Mouse (Mus musculus) neural tube, embryonic 13.5 days (tissue): ENCODE data around the gene Sp8. TPM values are rescaled to one million over a fixed set of nuclear protein-coding genes. Genes with fewer than 3 reads are reported as not detected.

ENCODE experiments used
- ATAC-seq: fragments of 200-750 bp; cut with Nextera tagmentation; 2 replicates; pipeline ENCODE4 v1.8.0; 2017; ENCODE audit warnings: low read depth, mild to moderate bottlenecking, moderate TSS enrichment, moderate library complexity
- H3K27ac ChIP-seq: fragments of 300-500 bp; sonication (generic); replicated peaks from 2 replicates; pipeline ENCODE4 v1.5.1; 2015; ENCODE audit warnings: moderate library complexity, mild to moderate bottlenecking, inconsistent platforms
- H3K27me3 ChIP-seq: fragments of 300-500 bp; sonication (generic); 2 replicates; pipeline ENCODE4 v1.6.1; 2015; ENCODE audit warnings: mild to moderate bottlenecking, inconsistent platforms
- H3K36me3 ChIP-seq: fragments of 300-500 bp; sonication (generic); 2 replicates; pipeline ENCODE4 v1.6.1; 2015; ENCODE audit warnings: mild to moderate bottlenecking, inconsistent platforms
- H3K4me1 ChIP-seq: fragments of 300-500 bp; sonication (generic); replicated peaks from 2 replicates; pipeline ENCODE4 v1.6.1; 2015; ENCODE audit warnings: inconsistent platforms
- H3K4me2 ChIP-seq: fragments of 300-500 bp; sonication (generic); 2 replicates; pipeline ENCODE4 v1.6.1; 2015; ENCODE audit warnings: inconsistent platforms, mild to moderate bottlenecking, moderate library complexity
- H3K4me3 ChIP-seq: fragments of 300-500 bp; sonication (generic); 2 replicates; pipeline ENCODE4 v1.5.1; 2015; ENCODE audit warnings: mild to moderate bottlenecking, inconsistent platforms
- H3K9ac ChIP-seq: fragments of 300-500 bp; sonication (generic); 2 replicates; pipeline ENCODE4 v1.6.1; 2015; ENCODE audit warnings: moderate library complexity, mild to moderate bottlenecking, inconsistent platforms
- H3K9me3 ChIP-seq: fragments of 300-500 bp; sonication (generic); 2 replicates; pipeline ENCODE4 v1.6.1; 2016; ENCODE audit warnings: inconsistent platforms
- WGBS: fragments of 180-500 bp; shearing (Covaris S2); methylation state at CpG from one replicate; pipeline ENCODE4 v1.1.7; 2015; 5-methylcytosine and 5-hydroxymethylcytosine counted together
- polyA plus RNA-seq: library from polyadenylated mRNA; unstranded; fragments of >200 nt; fragmentation: Nextera tagmentation; extraction: Ambion mirVana; gene quantifications from 2 replicates; pipeline ENCODE4 v1.2.1, GENCODE M21; 2015

Sp8 gene
- polyA plus RNA-seq: 4.0 and 4.1 TPM in 2 replicates

GRCm38 (mm10) chr12:118846221-118846620 is at the start of gene Sp8:
Sp8 (plus strand) TSS chr12:118846329.
- Histone ChIP-seq H3K4me3 (peak within 1 kb of the TSS; percentile 38), H3K36me3 (no peaks in the 10 kb centered on the region), H3K27ac (no peak within 1 kb of the TSS), H3K9me3 (no peaks in the 10 kb centered on the region), H3K4me1 (peaks cover 31% of the 10 kb centered on the region), H3K27me3 (peaks cover 95% of the 10 kb centered on the region), H3K4me2 (peak within 1 kb of the TSS; percentile 55), H3K9ac (peak within 1 kb of the TSS; percentile 49)
- no peak for ATAC-seq
- WGBS: 2% methylated on average over 6 of the region's 6 CpGs

GRCm38 (mm10) chr12:118811328-118811961 is 34.7 kb upstream of the Sp8 start:
- Histone ChIP-seq H3K27me3 (peaks cover 42% of the 10 kb centered on the region; the same call in 1 of the 2 replicates), H3K4me3 (peak overlapping the region; percentile 14; the same call in 1 of the 2 replicates), H3K27ac (no peak overlapping the region), H3K36me3 (no peaks in the 10 kb centered on the region), H3K4me2 (peak overlapping the region; percentile 42), H3K4me1 (peaks cover 9% of the 10 kb centered on the region), H3K9me3 (no peaks in the 10 kb centered on the region), H3K9ac (peak overlapping the region; percentile 26; the same call in 1 of the 2 replicates)
- 1% methylated on average over 17 of the region's 17 CpGs for WGBS
- no peak; the same call in 1 of the 2 replicates for ATAC-seq

- no peak overlapping the region for H3K4me3 ChIP-seq
- H3K36me3 ChIP-seq: no peaks in the 10 kb centered on the region
- H3K27me3 ChIP-seq: peaks cover 28% of the 10 kb centered on the region; the same call in 1 of the 2 replicates
- H3K9ac ChIP-seq: no peak overlapping the region
- H3K9me3 ChIP-seq: no peaks in the 10 kb centered on the region
- no peak for ATAC-seq
- WGBS: 87% methylated on average over 3 of the region's 3 CpGs
- no peak overlapping the region for H3K4me2 ChIP-seq
- H3K4me1 ChIP-seq: peaks cover 9% of the 10 kb centered on the region
- no peak overlapping the region for H3K27ac ChIP-seq
Measured at GRCm38 (mm10) chr12:118814561-118814960, 31.6 kb upstream of the Sp8 start.

- H3K9ac ChIP-seq: no peak overlapping the region
- H3K36me3 ChIP-seq: no peaks in the 10 kb centered on the region
- no peak overlapping the region for H3K4me3 ChIP-seq
- no peaks in the 10 kb centered on the region for H3K9me3 ChIP-seq
- no peak for ATAC-seq
- peaks cover 21% of the 10 kb centered on the region; the same call in 1 of the 2 replicates for H3K27me3 ChIP-seq
- no peak overlapping the region for H3K27ac ChIP-seq
- H3K4me1 ChIP-seq: peaks cover 7% of the 10 kb centered on the region
- no peak overlapping the region for H3K4me2 ChIP-seq
Measured at GRCm38 (mm10) chr12:118816156-118816555, 30.0 kb upstream of the Sp8 start.

- Histone ChIP-seq H3K4me3 (no peak overlapping the region), H3K36me3 (no peaks in the 10 kb centered on the region), H3K9me3 (no peaks in the 10 kb centered on the region), H3K27ac (no peak overlapping the region), H3K4me1 (no peaks in the 10 kb centered on the region), H3K9ac (no peak overlapping the region), H3K4me2 (no peak overlapping the region), H3K27me3 (peaks cover 16% of the 10 kb centered on the region)
- 20% methylated on average over 6 of the region's 6 CpGs for WGBS
- no peak for ATAC-seq
Measured at GRCm38 (mm10) chr12:118829881-118830280, 16.2 kb upstream of the Sp8 start.

- Histone ChIP-seq H3K9ac (peak overlapping the region; percentile 56), H3K4me2 (peak overlapping the region; percentile 67), H3K4me1 (peaks cover 14% of the 10 kb centered on the region), H3K36me3 (no peaks in the 10 kb centered on the region), H3K9me3 (no peaks in the 10 kb centered on the region), H3K4me3 (peak overlapping the region; percentile 41), H3K27ac (no peak overlapping the region), H3K27me3 (peaks cover 80% of the 10 kb centered on the region)
- WGBS: under 1% methylated on average over 69 of the region's 72 CpGs
- ATAC-seq: peak; percentile 80
Measured at GRCm38 (mm10) chr12:118836411-118837341, 9.5 kb upstream of the Sp8 start.

GRCm38 (mm10) chr12:118837361-118837760 is 8.8 kb upstream of the Sp8 start:
- Histone ChIP-seq H3K4me2 (peak overlapping the region; percentile 67), H3K27me3 (peaks cover 79% of the 10 kb centered on the region), H3K9me3 (no peaks in the 10 kb centered on the region), H3K4me1 (peaks cover 14% of the 10 kb centered on the region), H3K27ac (no peak overlapping the region), H3K36me3 (no peaks in the 10 kb centered on the region), H3K4me3 (peak overlapping the region; percentile 41), H3K9ac (no peak overlapping the region)
- WGBS: 5% methylated on average over 11 of the region's 11 CpGs
- ATAC-seq: peak; percentile 13; the same call in 1 of the 2 replicates

- no peak overlapping the region for H3K4me3 ChIP-seq
- 1% methylated on average over 2 of the region's 2 CpGs for WGBS
- no peak for ATAC-seq
- H3K27ac ChIP-seq: no peak overlapping the region
- H3K9me3 ChIP-seq: no peaks in the 10 kb centered on the region
- no peak overlapping the region for H3K4me2 ChIP-seq
- peaks cover 17% of the 10 kb centered on the region for H3K4me1 ChIP-seq
- peaks cover 83% of the 10 kb centered on the region for H3K27me3 ChIP-seq
- no peaks in the 10 kb centered on the region for H3K36me3 ChIP-seq
- no peak overlapping the region for H3K9ac ChIP-seq
Measured at GRCm38 (mm10) chr12:118838260-118838659, 7.9 kb upstream of the Sp8 start.

- H3K36me3 ChIP-seq: no peaks in the 10 kb centered on the region
- no peaks in the 10 kb centered on the region for H3K9me3 ChIP-seq
- WGBS: 8% methylated on average over 5 of the region's 5 CpGs
- H3K4me3 ChIP-seq: no peak overlapping the region
- H3K4me2 ChIP-seq: no peak overlapping the region
- H3K27me3 ChIP-seq: peaks cover 94% of the 10 kb centered on the region
- peaks cover 17% of the 10 kb centered on the region for H3K4me1 ChIP-seq
- no peak for ATAC-seq
- no peak overlapping the region for H3K9ac ChIP-seq
- no peak overlapping the region for H3K27ac ChIP-seq
Measured at GRCm38 (mm10) chr12:118839398-118839797, 6.7 kb upstream of the Sp8 start.

- 0 out of 2 replicates have a peak, but pooled peaks have one; percentile 32 for ATAC-seq
- no peak overlapping the region for H3K9ac ChIP-seq
- peaks cover 17% of the 10 kb centered on the region for H3K4me1 ChIP-seq
- peak overlapping the region; percentile 11; the same call in 1 of the 2 replicates for H3K4me2 ChIP-seq
- H3K9me3 ChIP-seq: no peaks in the 10 kb centered on the region
- H3K27ac ChIP-seq: no peak overlapping the region
- no peaks in the 10 kb centered on the region for H3K36me3 ChIP-seq
- 1% methylated on average over 15 of the region's 15 CpGs for WGBS
- H3K4me3 ChIP-seq: no peak overlapping the region
- peaks cover 97% of the 10 kb centered on the region for H3K27me3 ChIP-seq
Measured at GRCm38 (mm10) chr12:118840301-118840700, 5.8 kb upstream of the Sp8 start.

GRCm38 (mm10) chr12:118840861-118841260 is 5.3 kb upstream of the Sp8 start:
- Histone ChIP-seq H3K4me2 (no peak overlapping the region; the same call in 1 of the 2 replicates), H3K9ac (no peak overlapping the region), H3K4me1 (peaks cover 17% of the 10 kb centered on the region), H3K36me3 (no peaks in the 10 kb centered on the region), H3K27me3 (peaks cover 99% of the 10 kb centered on the region), H3K4me3 (no peak overlapping the region), H3K9me3 (no peaks in the 10 kb centered on the region), H3K27ac (no peak overlapping the region)
- under 1% methylated on average over 12 of the region's 12 CpGs for WGBS
- no peak for ATAC-seq

- ATAC-seq: no peak
- H3K27ac ChIP-seq: no peak overlapping the region
- 6% methylated on average over 5 of the region's 5 CpGs for WGBS
- no peaks in the 10 kb centered on the region for H3K9me3 ChIP-seq
- no peaks in the 10 kb centered on the region for H3K36me3 ChIP-seq
- peaks cover 99% of the 10 kb centered on the region for H3K27me3 ChIP-seq
- no peak overlapping the region for H3K4me2 ChIP-seq
- peaks cover 17% of the 10 kb centered on the region for H3K4me1 ChIP-seq
- no peak overlapping the region for H3K4me3 ChIP-seq
- no peak overlapping the region for H3K9ac ChIP-seq
Measured at GRCm38 (mm10) chr12:118841381-118841922, 4.7 kb upstream of the Sp8 start.
